Mouse (Mus musculus) right cerebral cortex, adult 2 months (tissue): ENCODE data around the gene Haus5.

Experiments
- DNase-seq, 2 experiments: peaks; one replicate each; pipeline ENCODE4 v3.0.0; 2021 to 2022; ENCODE audit warnings: low spot score in 2 of 2

Gene Haus5

GRCm38 (mm10) chr7:30664529-30665200 lies at the start of gene Haus5:
Haus5 (minus strand) TSS chr7:30664994.
- peak; percentile 93 to 94 for DNase-seq

GRCm38 (mm10) chr7:30711942-30712341 lies 47.1 kb upstream of the Haus5 start, which contains the start of gene Atp4a:
Atp4a (plus strand) TSS chr7:30712209.
- DNase-seq = no peak

- DNase-seq = no peak
Observed at GRCm38 (mm10) chr7:30707441-30707840, 42.6 kb upstream of the Haus5 start.

- DNase-seq = no peak
Observed at GRCm38 (mm10) chr7:30706214-30706882, 41.6 kb upstream of the Haus5 start.

- DNase-seq = no peak
Observed at GRCm38 (mm10) chr7:30698589-30698988, 33.8 kb upstream of the Haus5 start, which contains the start of gene 2200002J24Rik. 2200002J24Rik (plus strand) TSS chr7:30698926.

GRCm38 (mm10) chr7:30698101-30698500 lies 33.3 kb upstream of the Haus5 start:
- DNase-seq = no peak

GRCm38 (mm10) chr7:30688325-30688724 lies 23.5 kb upstream of the Haus5 start:
- DNase-seq = peak; percentile 11 to 18

GRCm38 (mm10) chr7:30683425-30683824 lies 18.6 kb upstream of the Haus5 start:
- no peak for DNase-seq

GRCm38 (mm10) chr7:30681897-30682296 lies 17.1 kb upstream of the Haus5 start:
- no peak for DNase-seq

GRCm38 (mm10) chr7:30678263-30678975 lies 13.6 kb upstream of the Haus5 start:
- DNase-seq = peak in 1 of 2 experiments; percentile 7

- DNase-seq = no peak
Observed at GRCm38 (mm10) chr7:30671480-30671879, 6.7 kb upstream of the Haus5 start, which contains the start of gene Pmis2. Pmis2 (minus strand) TSS chr7:30671605.

- DNase-seq = no peak
Observed at GRCm38 (mm10) chr7:30669229-30669628, 4.4 kb upstream of the Haus5 start.

- peak in 1 of 2 experiments; percentile 11 for DNase-seq
Observed at GRCm38 (mm10) chr7:30665321-30665720, 527 bp upstream of the Haus5 start.

- DNase-seq = peak; percentile 99
Observed at GRCm38 (mm10) chr7:30649591-30650540, 14.9 kb downstream of the Haus5 start, which contains the start of gene Rbm42. Rbm42 (minus strand) TSS chr7:30650317.

GRCm38 (mm10) chr7:30639083-30639482 lies 25.7 kb downstream of the Haus5 start:
- DNase-seq = no peak

GRCm38 (mm10) chr7:30636395-30636794 lies 28.4 kb downstream of the Haus5 start:
- no peak for DNase-seq

- no peak for DNase-seq
Observed at GRCm38 (mm10) chr7:30635752-30636151, 29.0 kb downstream of the Haus5 start, which contains the start of gene Etv2. Etv2 (minus strand) TSS chr7:30635852.

- DNase-seq = no peak
Observed at GRCm38 (mm10) chr7:30634621-30635020, 30.2 kb downstream of the Haus5 start.

- no peak for DNase-seq
Observed at GRCm38 (mm10) chr7:30633762-30634412, 30.9 kb downstream of the Haus5 start.

GRCm38 (mm10) chr7:30629013-30629412 lies 35.8 kb downstream of the Haus5 start:
- DNase-seq = no peak

- DNase-seq = no peak
Observed at GRCm38 (mm10) chr7:30626647-30627046, 38.1 kb downstream of the Haus5 start.
